Mouse (Mus musculus) cerebellum, adult 18-20 months (tissue): ENCODE results near the gene Slc25a4.
"Not testable (repeated sequence)": the region's sequence is repeated elsewhere in the genome, so short reads cannot be mapped to it uniquely, and the experiment has no call there.

Experiments
- DNase-seq, 2 experiments: peaks; one replicate each; pipeline ENCODE4 v3.0.0; 2021

Slc25a4 gene

GRCm38 (mm10) chr8:46210404-46211315, at the start of gene Slc25a4:
TSS of gene Slc25a4 (minus strand) at chr8:46211284.
- DNase-seq, result peak; percentile 95 to 96

GRCm38 (mm10) chr8:46257921-46258682, 47.0 kb upstream of the Slc25a4 start:
- no peak for DNase-seq

GRCm38 (mm10) chr8:46252456-46252855, 41.4 kb upstream of the Slc25a4 start:
- DNase-seq, result no peak

- DNase-seq, result no peak
Measured at GRCm38 (mm10) chr8:46251561-46251960, 40.5 kb upstream of the Slc25a4 start.

- DNase-seq, result no peak
Measured at GRCm38 (mm10) chr8:46246346-46246745, 35.3 kb upstream of the Slc25a4 start.

- DNase-seq, result no peak
Measured at GRCm38 (mm10) chr8:46242946-46243345, 31.9 kb upstream of the Slc25a4 start.

- DNase-seq, result peak; percentile 70 to 71
Measured at GRCm38 (mm10) chr8:46241568-46242374, 30.7 kb upstream of the Slc25a4 start.

GRCm38 (mm10) chr8:46236441-46237223, 25.5 kb upstream of the Slc25a4 start:
- DNase-seq, result no peak

- no peak for DNase-seq
Measured at GRCm38 (mm10) chr8:46234736-46235135, 23.7 kb upstream of the Slc25a4 start.

- no peak for DNase-seq
Measured at GRCm38 (mm10) chr8:46232798-46233197, 21.7 kb upstream of the Slc25a4 start.

- DNase-seq, result not testable (repeated sequence)
Measured at GRCm38 (mm10) chr8:46231968-46232367, 20.9 kb upstream of the Slc25a4 start.

- DNase-seq, result no peak
Measured at GRCm38 (mm10) chr8:46226622-46227021, 15.5 kb upstream of the Slc25a4 start.

GRCm38 (mm10) chr8:46225501-46225900, 14.4 kb upstream of the Slc25a4 start:
- no peak for DNase-seq

GRCm38 (mm10) chr8:46220566-46220965, 9.5 kb upstream of the Slc25a4 start:
- no peak for DNase-seq

- peak; percentile 77 for DNase-seq
Measured at GRCm38 (mm10) chr8:46216838-46217237, 5.8 kb upstream of the Slc25a4 start.

GRCm38 (mm10) chr8:46213971-46214480, 2.9 kb upstream of the Slc25a4 start:
- no peak for DNase-seq

- peak; percentile 28 to 59 for DNase-seq
Measured at GRCm38 (mm10) chr8:46212194-46212593, 1.1 kb upstream of the Slc25a4 start.

GRCm38 (mm10) chr8:46211611-46212071, 557 bp upstream of the Slc25a4 start:
- DNase-seq, result peak; percentile 49 to 59

- peak; percentile 26 to 36 for DNase-seq
Measured at GRCm38 (mm10) chr8:46209057-46209456, 2.0 kb downstream of the Slc25a4 start.

GRCm38 (mm10) chr8:46208354-46208753, 2.7 kb downstream of the Slc25a4 start:
- peak; percentile 64 to 67 for DNase-seq

- no peak for DNase-seq
Measured at GRCm38 (mm10) chr8:46206107-46206506, 5.0 kb downstream of the Slc25a4 start.
